Mouse (Mus musculus) splenic B cell, adult 2 months (primary cell): ENCODE results near the gene Ces4a.
A peak's percentile ranks its signal among the peaks of the same experiment; 100 is the strongest.
"Not testable (repeated sequence)": the region's sequence is repeated elsewhere in the genome, so short reads cannot be mapped to it uniquely, and the experiment has no call there.

Experiments used
- DNase-seq: peaks from one replicate; pipeline ENCODE4 v3.0.0-alpha.2; 2011; ENCODE audit warnings: low read depth, low spot score
- H3K27me3 ChIP-seq: 2 replicates; pipeline ENCODE4 v1.6.1; 2012; ENCODE audit warnings: mild to moderate bottlenecking, low read length, moderate library complexity, mixed read lengths; ENCODE audit not compliant: control insufficient read depth, poor library complexity, insufficient read depth, severe bottlenecking
- H3K36me3 ChIP-seq: 2 replicates; pipeline ENCODE4 v1.6.1; 2012; ENCODE audit warnings: mild to moderate bottlenecking, low read length, moderate library complexity, mixed read lengths; ENCODE audit not compliant: control insufficient read depth, poor library complexity, insufficient read depth, severe bottlenecking

Gene Ces4a

GRCm38 (mm10) chr8:105131509-105131908 lies at the start of gene Ces4a:
Gene Ces4a (plus strand): TSS chr8:105131800.
- no peak for DNase-seq
- Histone ChIP-seq H3K27me3 (no peaks in the 10 kb centered on the region), H3K36me3 (no peaks in the 10 kb centered on the region)

DNA sequence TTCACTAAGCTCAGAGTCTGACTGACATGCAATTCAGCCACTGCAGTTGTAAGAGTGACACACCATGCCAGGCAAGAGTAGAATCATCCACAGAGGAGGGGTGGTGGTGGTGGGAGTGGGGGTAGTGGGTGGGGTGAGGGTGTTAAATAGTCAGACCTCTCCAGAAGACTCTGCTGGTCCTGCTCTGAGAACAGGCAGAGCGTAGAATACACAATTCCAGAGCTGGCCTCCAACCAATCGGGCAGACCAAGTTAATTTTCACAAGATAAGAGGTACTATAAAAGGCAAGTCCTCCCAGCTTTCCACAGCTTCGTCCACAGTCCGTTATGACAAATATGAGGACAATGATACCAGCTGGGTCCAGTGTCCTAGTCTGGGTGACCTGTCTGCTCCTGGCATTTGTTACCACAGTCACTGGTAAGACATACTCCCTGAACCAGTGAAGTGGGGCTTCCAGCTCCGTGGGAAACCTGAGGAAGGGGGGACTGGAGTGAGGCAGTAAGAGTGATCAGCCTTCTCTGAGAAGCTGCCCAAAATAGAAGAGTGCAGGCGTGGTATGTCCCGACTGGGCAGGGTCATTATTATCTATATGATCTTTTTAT lies 48.0 kb upstream of the Ces4a start, which contains the start of gene Ces3b:
Gene Ces3b (plus strand): TSS at position 305 of the 602 bp plus-strand sequence.
- no peak for DNase-seq
- no peaks in the 10 kb centered on the region for H3K27me3 ChIP-seq

GRCm38 (mm10) chr8:105088166-105088565 lies 43.4 kb upstream of the Ces4a start:
- DNase-seq, H3K36me3 ChIP-seq, H3K27me3 ChIP-seq: not testable (repeated sequence)

More for the DNA sequence above, 48.0 kb upstream of the Ces4a start, which contains the start of gene Ces3b:
- H3K36me3 ChIP-seq = no peaks in the 10 kb centered on the region

- H3K36me3 ChIP-seq = no peaks in the 10 kb centered on the region
- H3K27me3 ChIP-seq = no peaks in the 10 kb centered on the region
- no peak for DNase-seq
These were observed 43.0 kb upstream of the Ces4a start for GRCm38 (mm10) chr8:105088581-105088980.

GRCm38 (mm10) chr8:105093992-105094391 lies 37.6 kb upstream of the Ces4a start:
- no peak for DNase-seq
- no peaks in the 10 kb centered on the region for H3K36me3 ChIP-seq
- no peaks in the 10 kb centered on the region for H3K27me3 ChIP-seq

DNA sequence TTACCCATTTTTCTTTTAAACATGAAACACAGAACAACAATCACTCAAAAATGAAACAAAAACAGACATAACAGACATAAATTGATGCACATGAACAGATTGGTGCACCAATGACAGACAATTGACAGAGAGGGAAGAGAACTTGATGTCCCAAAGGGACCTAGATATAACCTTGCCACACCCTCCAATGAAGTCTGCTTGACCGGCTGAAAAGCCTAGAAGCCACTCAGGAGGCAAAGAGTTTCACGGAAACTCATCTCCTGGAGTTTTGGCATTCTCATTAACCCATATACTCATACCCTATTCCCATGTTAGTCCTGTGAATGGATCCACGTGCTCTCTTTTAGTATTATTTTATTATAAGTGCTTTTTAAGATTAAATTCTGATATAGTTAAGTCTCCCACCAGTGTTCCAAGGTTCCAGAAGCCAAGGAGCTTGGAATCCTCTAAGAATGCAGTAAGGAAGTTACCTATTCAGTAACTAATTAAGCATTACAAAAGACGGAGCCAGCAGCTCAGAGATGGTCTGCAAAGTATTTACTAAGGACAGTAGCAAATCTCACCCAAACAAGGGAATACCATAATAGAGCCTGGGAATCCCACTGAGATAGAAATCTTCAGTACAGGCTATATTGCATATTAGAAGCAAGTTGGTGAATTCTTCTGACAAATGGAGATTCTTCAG lies 29.4 kb upstream of the Ces4a start:
- not testable (repeated sequence) for DNase-seq, H3K27me3 ChIP-seq, H3K36me3 ChIP-seq

- DNase-seq, H3K27me3 ChIP-seq, H3K36me3 ChIP-seq: not testable (repeated sequence)
These were observed 27.9 kb upstream of the Ces4a start for GRCm38 (mm10) chr8:105103701-105104100.

DNA sequence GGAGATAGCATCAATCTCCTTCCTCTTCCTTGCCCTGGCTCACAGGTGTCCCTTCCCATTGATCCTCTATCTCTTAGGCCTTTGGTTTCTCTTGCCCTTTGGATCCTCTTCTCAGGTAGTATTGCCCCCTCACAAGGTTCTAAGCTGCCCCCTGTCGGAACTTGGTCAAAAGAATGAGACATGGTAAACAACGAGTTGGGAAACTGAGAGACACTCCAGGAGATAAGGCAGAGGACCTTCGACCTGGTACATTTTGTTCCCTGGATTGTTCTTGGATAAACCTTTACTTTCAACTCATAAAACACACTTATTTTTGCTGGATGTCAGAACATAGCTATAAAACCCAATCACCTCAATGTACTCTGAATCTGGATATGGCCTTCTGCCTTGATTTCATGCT lies 27.4 kb upstream of the Ces4a start:
- Histone ChIP-seq H3K36me3 (no peaks in the 10 kb centered on the region), H3K27me3 (no peaks in the 10 kb centered on the region)
- no peak for DNase-seq

DNA sequence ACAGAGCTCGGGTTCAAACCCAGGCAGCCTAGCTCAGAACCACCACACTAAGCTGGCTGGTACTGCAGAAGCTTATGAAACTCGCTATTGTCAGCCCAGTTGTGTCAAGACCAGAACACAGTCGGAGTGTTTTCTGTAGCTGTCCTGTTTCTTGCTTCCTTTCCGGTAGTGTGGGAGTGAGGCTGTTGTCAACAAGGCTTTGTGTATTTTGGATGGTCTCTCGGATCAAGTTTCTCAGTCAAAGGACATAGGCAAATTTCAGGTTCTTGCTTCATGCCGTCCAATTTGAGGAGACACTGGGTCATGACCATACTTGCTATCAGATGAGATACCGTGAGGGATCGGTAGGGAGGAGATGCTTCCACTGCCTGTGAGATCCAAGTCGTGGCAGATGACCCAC lies 1.7 kb upstream of the Ces4a start:
- Histone ChIP-seq H3K36me3 (no peaks in the 10 kb centered on the region), H3K27me3 (no peaks in the 10 kb centered on the region)
- DNase-seq = no peak

DNA sequence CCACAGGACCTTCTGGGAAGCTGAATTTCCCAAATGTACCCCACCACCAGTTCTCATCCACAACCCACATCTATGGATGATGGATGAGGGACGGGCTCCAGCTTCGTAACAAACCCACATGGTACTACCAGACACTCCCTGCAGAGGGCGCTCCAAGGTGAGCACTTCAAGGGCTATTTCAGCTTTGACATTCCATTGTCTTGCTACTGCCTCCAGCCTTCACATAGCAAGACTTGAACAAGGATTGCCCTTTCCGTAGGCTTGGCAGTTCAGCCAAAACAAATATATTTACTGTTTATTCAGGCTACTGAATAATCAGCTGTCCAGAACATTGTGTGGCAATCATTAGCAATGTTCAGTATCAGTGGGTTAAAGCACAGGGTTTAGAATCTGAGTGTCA lies 6.8 kb downstream of the Ces4a start:
- H3K36me3 ChIP-seq = no peaks in the 10 kb centered on the region
- peak; percentile 77 for DNase-seq
- no peaks in the 10 kb centered on the region for H3K27me3 ChIP-seq

DNA sequence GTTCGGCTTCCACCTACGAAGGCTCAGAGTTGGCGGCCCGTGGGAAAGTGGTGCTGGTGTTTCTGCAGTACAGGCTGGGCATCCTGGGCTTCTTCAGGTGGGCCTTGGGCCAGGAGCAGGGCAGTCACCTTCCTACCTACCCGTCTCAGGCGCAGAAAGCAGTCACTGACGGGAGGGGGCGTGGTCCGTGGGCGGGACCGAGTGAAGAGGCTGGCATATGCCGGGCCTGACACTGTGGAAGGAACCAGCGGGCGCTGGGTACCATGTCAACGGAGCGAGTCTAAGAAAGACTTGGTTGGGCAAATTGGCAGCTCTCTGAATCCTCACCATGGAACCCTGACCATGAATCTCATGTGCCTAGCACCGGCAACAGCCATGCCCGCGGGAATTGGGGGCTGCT lies 10.8 kb downstream of the Ces4a start:
- DNase-seq = no peak
- Histone ChIP-seq H3K36me3 (no peaks in the 10 kb centered on the region), H3K27me3 (no peaks in the 10 kb centered on the region)

DNA sequence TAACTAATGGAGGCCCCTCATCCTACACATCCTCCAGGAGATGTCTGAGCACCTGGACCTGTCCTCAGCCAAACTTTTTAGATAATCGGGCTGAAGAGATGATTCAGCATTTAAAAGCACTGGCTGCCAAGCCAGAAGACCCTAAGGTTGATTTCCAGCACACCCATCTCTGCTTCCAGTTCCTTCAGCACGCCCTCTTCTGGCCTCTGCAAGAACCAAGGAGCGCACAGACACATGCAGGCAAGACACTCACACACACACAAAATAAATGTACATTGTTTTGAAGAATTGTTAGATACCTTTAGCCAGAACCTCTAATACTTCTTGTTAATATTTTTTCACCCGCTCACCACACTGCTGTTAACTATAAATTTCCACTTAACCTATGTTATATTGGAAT lies 20.1 kb downstream of the Ces4a start:
- no peaks in the 10 kb centered on the region for H3K27me3 ChIP-seq
- no peaks in the 10 kb centered on the region for H3K36me3 ChIP-seq
- DNase-seq = no peak

GRCm38 (mm10) chr8:105152623-105153398 lies 21.2 kb downstream of the Ces4a start:
- DNase-seq = no peak
- no peaks in the 10 kb centered on the region for H3K36me3 ChIP-seq
- no peaks in the 10 kb centered on the region for H3K27me3 ChIP-seq

GRCm38 (mm10) chr8:105154316-105154715 lies 22.7 kb downstream of the Ces4a start:
- no peak for DNase-seq
- H3K36me3 ChIP-seq = no peaks in the 10 kb centered on the region
- H3K27me3 ChIP-seq = no peaks in the 10 kb centered on the region

GRCm38 (mm10) chr8:105155091-105155745 lies 23.6 kb downstream of the Ces4a start:
- H3K36me3 ChIP-seq = no peaks in the 10 kb centered on the region
- H3K27me3 ChIP-seq = no peaks in the 10 kb centered on the region
- DNase-seq = no peak
